Mouse (Mus musculus) heart, embryonic 11.5 days (tissue): ENCODE measurements around the gene Lrrc23. TPM values are rescaled to one million over a fixed set of nuclear protein-coding genes. Genes with fewer than 3 reads are reported as not detected.

Experiments used
- ATAC-seq: fragments of 200-750 bp; cut with Nextera tagmentation; replicated peaks from 2 replicates; pipeline ENCODE4 v1.8.0; 2017; ENCODE audit warnings: moderate library complexity; ENCODE audit not compliant: insufficient number of reproducible peaks, low FRiP score, low TSS enrichment
- H3K27ac ChIP-seq: fragments of 300-500 bp; sonication (generic); 2 replicates; pipeline ENCODE4 v1.5.1; 2014; ENCODE audit warnings: mild to moderate bottlenecking, low read depth, low read length
- H3K27me3 ChIP-seq: fragments of 300-500 bp; sonication (generic); 2 replicates; pipeline ENCODE4 v1.6.1; 2014; ENCODE audit warnings: mild to moderate bottlenecking, low read length, mixed read lengths; ENCODE audit not compliant: control insufficient read depth, insufficient read depth
- H3K36me3 ChIP-seq: fragments of 300-500 bp; sonication (generic); 2 replicates; pipeline ENCODE4 v1.6.1; 2014; ENCODE audit warnings: mild to moderate bottlenecking, low read length, moderate library complexity, mixed read lengths; ENCODE audit not compliant: control insufficient read depth, insufficient read depth
- H3K4me1 ChIP-seq: fragments of 300-500 bp; sonication (generic); 2 replicates; pipeline ENCODE4 v1.6.1; 2014; ENCODE audit warnings: low read length; ENCODE audit not compliant: control insufficient read depth, insufficient read depth
- H3K4me2 ChIP-seq: fragments of 300-500 bp; sonication (generic); 2 replicates; pipeline ENCODE4 v1.6.1; 2014; ENCODE audit warnings: mild to moderate bottlenecking, moderate library complexity
- H3K4me3 ChIP-seq: fragments of 300-500 bp; sonication (generic); 2 replicates; pipeline ENCODE4 v1.5.1; 2014; ENCODE audit warnings: low read depth, low read length
- H3K9ac ChIP-seq: fragments of 300-500 bp; sonication (generic); 2 replicates; pipeline ENCODE4 v1.6.1; 2014; ENCODE audit warnings: mild to moderate bottlenecking, low read depth, low read length, moderate library complexity
- H3K9me3 ChIP-seq: fragments of 300-500 bp; sonication (generic); replicated peaks from 2 replicates; pipeline ENCODE4 v1.6.1; 2016; ENCODE audit warnings: low read length; ENCODE audit not compliant: control insufficient read depth
- WGBS: fragments of 180-500 bp; shearing (Covaris S2); extraction: QIAGEN DNeasy Blood & Tissue Kit; methylation state at CpG from one replicate; pipeline ENCODE4 v1.1.7; 2014; ENCODE audit not compliant: insufficient replicate concordance; 5-methylcytosine and 5-hydroxymethylcytosine counted together
- polyA plus RNA-seq: library from polyadenylated mRNA; unstranded; fragments of >200 nt; fragmentation: Nextera tagmentation; extraction: Ambion mirVana; gene quantifications from 2 replicates; pipeline ENCODE4 v1.2.1, GENCODE M21; 2014

The Lrrc23 gene
- polyA plus RNA-seq, 1 experiment from 2014 or later, result not detected

- no peak for ATAC-seq
- peak overlapping the region; percentile 16; the same call in 1 of the 2 replicates for H3K9ac ChIP-seq
- H3K27me3 ChIP-seq, result peaks cover 14% of the 10 kb centered on the region
- H3K4me1 ChIP-seq, result peaks cover 22% of the 10 kb centered on the region
- no peak overlapping the region for H3K27ac ChIP-seq
- H3K4me3 ChIP-seq, result peak overlapping the region; percentile 56
- H3K4me2 ChIP-seq, result peak overlapping the region; percentile 91
- H3K36me3 ChIP-seq, result no peaks in the 10 kb centered on the region
- WGBS, result 2% methylated on average over 9 of the region's 9 CpGs
- H3K9me3 ChIP-seq, result no peaks in the 10 kb centered on the region
Measured at GRCm38 (mm10) chr6:124768704-124769044, 10.9 kb downstream of the Lrrc23 start.

GRCm38 (mm10) chr6:124767920-124768703, 11.4 kb downstream of the Lrrc23 start:
- Histone ChIP-seq H3K27ac (no peak overlapping the region), H3K27me3 (peaks cover 16% of the 10 kb centered on the region), H3K4me2 (peak overlapping the region; percentile 91), H3K9ac (no peak overlapping the region; the same call in 1 of the 2 replicates), H3K9me3 (no peaks in the 10 kb centered on the region), H3K4me3 (peak overlapping the region; percentile 56), H3K4me1 (peaks cover 22% of the 10 kb centered on the region), H3K36me3 (no peaks in the 10 kb centered on the region)
- 21% methylated on average over 19 of the region's 19 CpGs for WGBS
- ATAC-seq, result 0 out of 2 replicates have a peak, but pooled peaks have one; percentile 29

GRCm38 (mm10) chr6:124767536-124767919, 12.0 kb downstream of the Lrrc23 start:
- ATAC-seq, result no peak
- peaks cover 18% of the 10 kb centered on the region for H3K27me3 ChIP-seq
- no peaks in the 10 kb centered on the region for H3K9me3 ChIP-seq
- WGBS, result 44% methylated on average over 4 of the region's 4 CpGs
- H3K4me2 ChIP-seq, result no peak overlapping the region
- H3K4me1 ChIP-seq, result peaks cover 22% of the 10 kb centered on the region
- H3K36me3 ChIP-seq, result no peaks in the 10 kb centered on the region
- H3K27ac ChIP-seq, result no peak overlapping the region
- no peak overlapping the region for H3K4me3 ChIP-seq
- H3K9ac ChIP-seq, result no peak overlapping the region

GRCm38 (mm10) chr6:124765951-124766350, 13.6 kb downstream of the Lrrc23 start:
- no peak overlapping the region for H3K4me2 ChIP-seq
- no peak for ATAC-seq
- H3K9me3 ChIP-seq, result no peaks in the 10 kb centered on the region
- no peak overlapping the region for H3K9ac ChIP-seq
- no peaks in the 10 kb centered on the region for H3K36me3 ChIP-seq
- no peak overlapping the region for H3K4me3 ChIP-seq
- peaks cover 19% of the 10 kb centered on the region for H3K27me3 ChIP-seq
- H3K27ac ChIP-seq, result no peak overlapping the region
- WGBS, result 78% methylated on average over 7 of the region's 7 CpGs
- peaks cover 22% of the 10 kb centered on the region for H3K4me1 ChIP-seq

- H3K4me2 ChIP-seq, result peak overlapping the region; percentile 49
- no peaks in the 10 kb centered on the region for H3K36me3 ChIP-seq
- no peak overlapping the region for H3K4me3 ChIP-seq
- H3K27me3 ChIP-seq, result peaks cover 11% of the 10 kb centered on the region
- ATAC-seq, result no peak
- WGBS, result 1% methylated on average over 5 of the region's 5 CpGs
- peak overlapping the region; percentile 46 for H3K9ac ChIP-seq
- H3K4me1 ChIP-seq, result peaks cover 29% of the 10 kb centered on the region
- H3K9me3 ChIP-seq, result no peaks in the 10 kb centered on the region
- peak overlapping the region; percentile 46; the same call in 1 of the 2 replicates for H3K27ac ChIP-seq
Measured at GRCm38 (mm10) chr6:124759259-124759658, 20.3 kb downstream of the Lrrc23 start.

GRCm38 (mm10) chr6:124758849-124759232, 20.7 kb downstream of the Lrrc23 start:
- no peaks in the 10 kb centered on the region for H3K36me3 ChIP-seq
- H3K4me2 ChIP-seq, result peak overlapping the region; percentile 49
- H3K27me3 ChIP-seq, result peaks cover 11% of the 10 kb centered on the region; the same call in 1 of the 2 replicates
- H3K4me1 ChIP-seq, result peaks cover 32% of the 10 kb centered on the region
- H3K27ac ChIP-seq, result peak overlapping the region; percentile 46; the same call in 1 of the 2 replicates
- ATAC-seq, result no peak
- peak overlapping the region; percentile 46 for H3K9ac ChIP-seq
- 43% methylated on average over 2 of the region's 2 CpGs for WGBS
- H3K9me3 ChIP-seq, result no peaks in the 10 kb centered on the region
- H3K4me3 ChIP-seq, result no peak overlapping the region

GRCm38 (mm10) chr6:124757909-124758848, 21.3 kb downstream of the Lrrc23 start:
- ATAC-seq, result no peak
- Histone ChIP-seq H3K36me3 (no peaks in the 10 kb centered on the region), H3K9ac (peak overlapping the region; percentile 93; the same call in 1 of the 2 replicates), H3K4me1 (peaks cover 34% of the 10 kb centered on the region), H3K27me3 (peaks cover 8% of the 10 kb centered on the region; the same call in 1 of the 2 replicates), H3K4me2 (peak overlapping the region; percentile 82), H3K27ac (peak overlapping the region; percentile 95; the same call in 1 of the 2 replicates), H3K4me3 (peak overlapping the region; percentile 89), H3K9me3 (no peaks in the 10 kb centered on the region)
- WGBS, result 36% methylated on average over 5 of the region's 5 CpGs

- H3K36me3 ChIP-seq, result no peaks in the 10 kb centered on the region
- no peak for ATAC-seq
- H3K9me3 ChIP-seq, result no peaks in the 10 kb centered on the region
- peak overlapping the region; percentile 89 for H3K4me3 ChIP-seq
- peaks cover 5% of the 10 kb centered on the region; the same call in 1 of the 2 replicates for H3K27me3 ChIP-seq
- peaks cover 34% of the 10 kb centered on the region for H3K4me1 ChIP-seq
- H3K4me2 ChIP-seq, result peak overlapping the region; percentile 82
- H3K9ac ChIP-seq, result peak overlapping the region; percentile 93
- H3K27ac ChIP-seq, result peak overlapping the region; percentile 95
- WGBS, result 10% methylated on average over 5 of the region's 5 CpGs
Measured at GRCm38 (mm10) chr6:124757351-124757880, 22.1 kb downstream of the Lrrc23 start.
